Mouse (Mus musculus) intestine, embryonic 16.5 days (tissue): ENCODE data around the gene Srbd1. TPM values are rescaled to one million over a fixed set of nuclear protein-coding genes. Genes with fewer than 3 reads are reported as not detected.

Experiments
- ATAC-seq: fragments of 200-750 bp; cut with Nextera tagmentation; 2 replicates; pipeline ENCODE4 v1.8.0; 2017; ENCODE audit warnings: moderate TSS enrichment, moderate library complexity
- H3K27ac ChIP-seq: fragments of 300-500 bp; sonication (generic); 2 replicates; pipeline ENCODE4 v1.5.1; 2014; ENCODE audit warnings: mild to moderate bottlenecking, low read length
- H3K27me3 ChIP-seq: fragments of 300-500 bp; sonication (generic); replicated peaks from 2 replicates; pipeline ENCODE4 v1.6.1; 2014; ENCODE audit warnings: low read length, control low read depth, mixed read lengths; ENCODE audit not compliant: control insufficient read depth, insufficient read depth
- H3K36me3 ChIP-seq: fragments of 300-500 bp; sonication (generic); 2 replicates; pipeline ENCODE4 v1.6.1; 2014; ENCODE audit warnings: low read length, control low read depth; ENCODE audit not compliant: control insufficient read depth, insufficient read depth
- H3K4me1 ChIP-seq: fragments of 300-500 bp; sonication (generic); 2 replicates; pipeline ENCODE4 v1.6.1; 2014; ENCODE audit warnings: low read length, control low read depth, mixed read lengths; ENCODE audit not compliant: control insufficient read depth, insufficient read depth
- H3K4me2 ChIP-seq: fragments of 300-500 bp; sonication (generic); 2 replicates; pipeline ENCODE4 v1.6.1; 2014; ENCODE audit warnings: low read depth, low read length, control low read depth
- H3K4me3 ChIP-seq: fragments of 300-500 bp; sonication (generic); 2 replicates; pipeline ENCODE4 v1.5.1; 2014; ENCODE audit warnings: mild to moderate bottlenecking, low read length
- H3K9ac ChIP-seq: fragments of 300-500 bp; sonication (generic); 2 replicates; pipeline ENCODE4 v1.6.1; 2014; ENCODE audit warnings: low read depth, low read length
- H3K9me3 ChIP-seq: fragments of 300-500 bp; sonication (generic); 2 replicates; pipeline ENCODE4 v1.6.1; 2016; ENCODE audit warnings: low read length, control low read depth; ENCODE audit not compliant: control insufficient read depth
- WGBS: fragments of 180-500 bp; shearing (Covaris S2); extraction: QIAGEN DNeasy Blood & Tissue Kit; methylation state at CpG from one replicate; pipeline ENCODE4 v1.1.7; 2014; 5-methylcytosine and 5-hydroxymethylcytosine counted together
- polyA plus RNA-seq: library from polyadenylated mRNA; unstranded; fragments of >200 nt; fragmentation: Nextera tagmentation; extraction: Ambion mirVana; gene quantifications from 2 replicates; pipeline ENCODE4 v1.2.1, GENCODE M21; 2015

The Srbd1 gene
- polyA plus RNA-seq, 1 experiment from 2014 or later: 13.3 TPM

GRCm38 (mm10) chr17:86150867-86151348 is 5.9 kb upstream of the Srbd1 start:
- Histone ChIP-seq H3K9ac (no peak overlapping the region), H3K36me3 (no peaks in the 10 kb centered on the region), H3K9me3 (no peaks in the 10 kb centered on the region; the same call in 1 of the 2 replicates), H3K4me3 (no peak overlapping the region), H3K4me1 (peaks cover 1% of the 10 kb centered on the region; the same call in 1 of the 2 replicates), H3K27ac (no peak overlapping the region), H3K27me3 (no peaks in the 10 kb centered on the region), H3K4me2 (no peak overlapping the region)
- peak; percentile 96 for ATAC-seq
- 10% methylated on average over 5 of the region's 5 CpGs for WGBS

DNA sequence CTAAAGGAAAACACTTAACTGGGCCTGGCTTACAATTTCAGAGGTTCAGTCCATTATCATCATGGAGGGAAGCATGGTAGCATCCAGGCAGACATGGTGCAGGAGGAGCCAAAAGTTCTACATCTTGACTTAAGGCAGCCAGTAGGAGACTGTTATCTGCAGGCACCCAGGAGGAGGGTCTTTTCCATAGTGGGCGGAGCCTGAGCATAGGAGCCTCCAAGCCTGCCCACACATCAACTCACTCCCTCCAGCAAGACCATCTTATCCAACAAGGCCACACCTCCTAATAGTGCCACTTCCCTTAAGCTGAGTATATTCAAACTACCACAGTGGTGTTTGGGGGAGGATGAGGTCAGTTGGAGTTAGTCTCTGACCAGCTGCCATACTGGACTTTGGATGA is 4.8 kb upstream of the Srbd1 start:
- peaks cover 5% of the 10 kb centered on the region for H3K4me1 ChIP-seq
- no peak overlapping the region for H3K4me2 ChIP-seq
- H3K36me3 ChIP-seq: no peaks in the 10 kb centered on the region
- no peak for ATAC-seq
- WGBS: 89% methylated on average over 1 of the region's 1 CpGs
- no peak overlapping the region for H3K27ac ChIP-seq
- H3K9me3 ChIP-seq: no peaks in the 10 kb centered on the region; the same call in 1 of the 2 replicates
- H3K9ac ChIP-seq: no peak overlapping the region
- no peaks in the 10 kb centered on the region for H3K27me3 ChIP-seq
- H3K4me3 ChIP-seq: no peak overlapping the region

- Histone ChIP-seq H3K4me1 (peaks cover 12% of the 10 kb centered on the region), H3K4me3 (peak overlapping the region; percentile 60), H3K9ac (peak overlapping the region; percentile 77), H3K9me3 (no peaks in the 10 kb centered on the region), H3K27me3 (no peaks in the 10 kb centered on the region), H3K36me3 (no peaks in the 10 kb centered on the region), H3K27ac (no peak overlapping the region), H3K4me2 (peak overlapping the region; percentile 85)
- peak; percentile 84 for ATAC-seq
- WGBS: under 1% methylated on average over 33 of the region's 33 CpGs
Measured at GRCm38 (mm10) chr17:86144537-86145078, 367 bp downstream of the Srbd1 start.

DNA sequence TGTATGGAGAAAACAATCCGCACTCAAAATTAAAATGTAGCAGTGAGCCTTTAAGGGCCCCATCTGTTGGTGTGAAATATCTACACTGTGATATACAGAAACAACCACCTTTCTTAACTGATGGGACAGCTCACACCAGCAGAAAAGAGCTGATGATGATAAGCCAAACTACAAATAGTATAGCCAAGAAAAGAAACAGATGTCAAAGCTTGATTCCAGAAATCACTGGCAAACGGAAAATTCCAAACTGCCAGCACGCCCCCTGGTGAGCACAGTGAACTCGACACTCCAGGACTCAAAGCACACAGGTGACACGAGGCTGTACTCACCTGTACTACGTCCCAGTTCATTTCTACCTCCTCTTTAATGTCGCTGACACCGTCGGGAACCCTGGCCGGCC is 9.1 kb downstream of the Srbd1 start:
- Histone ChIP-seq H3K9ac (no peak overlapping the region), H3K9me3 (no peaks in the 10 kb centered on the region), H3K27ac (no peak overlapping the region), H3K36me3 (peaks cover 5% of the 10 kb centered on the region; the same call in 1 of the 2 replicates), H3K4me1 (no peaks in the 10 kb centered on the region), H3K4me2 (no peak overlapping the region), H3K4me3 (no peak overlapping the region), H3K27me3 (no peaks in the 10 kb centered on the region)
- no peak for ATAC-seq
- WGBS: 81% methylated on average over 10 of the region's 10 CpGs

DNA sequence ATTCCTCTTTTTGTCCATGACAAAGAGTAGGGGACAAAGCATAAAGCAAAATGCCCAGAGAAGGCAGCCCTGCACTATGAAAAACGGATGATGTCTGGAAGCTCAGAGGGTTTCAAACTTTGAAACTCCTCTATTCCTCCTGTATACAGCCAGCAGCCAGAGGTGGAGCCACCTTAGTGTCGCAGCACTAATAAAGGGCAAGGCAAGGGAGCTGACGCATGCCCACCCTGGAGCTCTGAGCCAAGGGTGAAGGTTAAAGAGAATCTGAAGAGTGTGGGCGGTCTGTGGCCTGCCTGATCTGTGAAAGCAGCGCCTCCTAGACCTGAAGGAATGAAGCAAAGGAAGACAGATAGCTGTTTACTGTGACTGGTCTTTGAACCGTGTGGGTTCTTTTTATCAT is 10.5 kb downstream of the Srbd1 start:
- Histone ChIP-seq H3K4me3 (no peak overlapping the region), H3K9ac (no peak overlapping the region), H3K36me3 (peaks cover 5% of the 10 kb centered on the region; the same call in 1 of the 2 replicates), H3K4me1 (no peaks in the 10 kb centered on the region), H3K4me2 (no peak overlapping the region), H3K27ac (no peak overlapping the region), H3K27me3 (no peaks in the 10 kb centered on the region), H3K9me3 (no peaks in the 10 kb centered on the region)
- no peak for ATAC-seq
- WGBS: 77% methylated on average over 6 of the region's 6 CpGs

- no peak for ATAC-seq
- no peaks in the 10 kb centered on the region for H3K27me3 ChIP-seq
- peaks cover 2% of the 10 kb centered on the region; the same call in 1 of the 2 replicates for H3K36me3 ChIP-seq
- no peak overlapping the region for H3K4me2 ChIP-seq
- no peaks in the 10 kb centered on the region for H3K4me1 ChIP-seq
- H3K9me3 ChIP-seq: no peaks in the 10 kb centered on the region
- WGBS: 62% methylated on average over 5 of the region's 5 CpGs
- H3K4me3 ChIP-seq: no peak overlapping the region
- no peak overlapping the region for H3K9ac ChIP-seq
- H3K27ac ChIP-seq: no peak overlapping the region
Measured at GRCm38 (mm10) chr17:86132534-86132933, 12.4 kb downstream of the Srbd1 start.

GRCm38 (mm10) chr17:86128198-86128597 is 16.8 kb downstream of the Srbd1 start:
- H3K4me2 ChIP-seq: no peak overlapping the region
- H3K4me3 ChIP-seq: no peak overlapping the region
- 0 out of 2 replicates have a peak, but pooled peaks cover 2% of the 10 kb centered on the region for H3K36me3 ChIP-seq
- no peak overlapping the region for H3K9ac ChIP-seq
- no peaks in the 10 kb centered on the region for H3K27me3 ChIP-seq
- H3K27ac ChIP-seq: no peak overlapping the region
- 96% methylated on average over 5 of the region's 5 CpGs for WGBS
- no peak for ATAC-seq
- no peaks in the 10 kb centered on the region for H3K9me3 ChIP-seq
- no peaks in the 10 kb centered on the region for H3K4me1 ChIP-seq

GRCm38 (mm10) chr17:86125908-86126307 is 19.1 kb downstream of the Srbd1 start:
- WGBS: 80% methylated on average over 5 of the region's 5 CpGs
- no peak overlapping the region for H3K4me2 ChIP-seq
- H3K27me3 ChIP-seq: no peaks in the 10 kb centered on the region
- H3K4me3 ChIP-seq: no peak overlapping the region
- H3K4me1 ChIP-seq: no peaks in the 10 kb centered on the region
- no peak for ATAC-seq
- 0 out of 2 replicates have a peak, but pooled peaks cover 2% of the 10 kb centered on the region for H3K36me3 ChIP-seq
- no peak overlapping the region for H3K27ac ChIP-seq
- H3K9ac ChIP-seq: no peak overlapping the region
- no peaks in the 10 kb centered on the region for H3K9me3 ChIP-seq

DNA sequence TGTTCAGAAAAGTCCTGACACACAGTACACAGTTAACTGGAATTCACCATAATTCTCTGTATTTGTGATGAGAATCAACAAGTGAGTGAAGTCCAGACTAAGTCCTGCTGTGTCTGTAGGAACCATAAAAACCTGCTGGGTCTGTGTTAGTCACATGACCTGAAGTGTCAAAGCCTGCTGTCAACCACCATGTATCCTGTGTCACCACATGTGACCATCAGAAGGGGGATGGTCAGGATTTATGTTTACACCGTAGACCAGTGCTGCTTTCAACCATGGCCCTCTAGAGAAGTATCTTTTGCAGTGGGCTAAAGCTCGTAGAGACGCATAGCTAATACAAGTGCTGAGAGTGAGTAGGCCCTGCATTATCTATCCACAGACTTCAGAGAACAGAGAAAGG is 21.8 kb downstream of the Srbd1 start:
- H3K9ac ChIP-seq: no peak overlapping the region
- H3K4me2 ChIP-seq: no peak overlapping the region
- H3K9me3 ChIP-seq: no peaks in the 10 kb centered on the region
- peaks cover 2% of the 10 kb centered on the region; the same call in 1 of the 2 replicates for H3K36me3 ChIP-seq
- ATAC-seq: no peak
- 92% methylated on average over 3 of the region's 3 CpGs for WGBS
- no peak overlapping the region for H3K4me3 ChIP-seq
- H3K27ac ChIP-seq: no peak overlapping the region
- no peaks in the 10 kb centered on the region for H3K27me3 ChIP-seq
- H3K4me1 ChIP-seq: no peaks in the 10 kb centered on the region

- Histone ChIP-seq H3K36me3 (no peaks in the 10 kb centered on the region), H3K4me1 (no peaks in the 10 kb centered on the region), H3K4me2 (no peak overlapping the region), H3K9ac (no peak overlapping the region), H3K27ac (no peak overlapping the region), H3K27me3 (no peaks in the 10 kb centered on the region), H3K9me3 (no peaks in the 10 kb centered on the region), H3K4me3 (no peak overlapping the region)
- no peak for ATAC-seq
- WGBS: 88% methylated on average over 2 of the region's 2 CpGs
Measured at GRCm38 (mm10) chr17:86096875-86097274, 48.1 kb downstream of the Srbd1 start.
